ENCODE assay signal across 27 mouse cellular contexts in the genomic region with DNA sequence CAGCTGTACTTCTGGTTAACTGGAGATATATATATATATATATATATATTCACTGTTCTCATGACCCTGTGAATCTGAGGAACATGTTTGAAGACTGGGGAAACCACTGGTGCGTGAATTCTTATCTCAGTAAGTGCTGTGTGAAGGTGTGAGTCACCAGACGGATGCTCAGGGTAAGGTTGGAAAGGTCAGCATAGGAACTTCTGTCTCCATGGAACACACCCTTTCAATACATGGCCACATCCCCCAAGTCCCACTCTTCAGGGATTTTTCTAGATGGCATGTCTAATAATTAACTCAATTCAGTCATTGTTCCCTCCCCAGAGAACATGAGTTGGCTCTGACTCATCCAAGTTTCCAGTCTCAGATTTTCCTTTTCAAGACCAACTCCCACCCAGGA. TPM values are rescaled to one million over a fixed set of nuclear protein-coding genes. Genes with fewer than 3 reads are reported as not detected.
DNase-seq lines count a peak whose midpoint lies in the region; ATAC-seq and TF ChIP-seq lines count a peak whose summit lies in the region.
"Had no signal": no experiment of that assay in that cellular context is flagged by ENCODE, and none has a peak within 500 bp of the region (broad histone marks: within the 10 kb centered on the region; RNA-seq: fewer than 3 reads in every experiment).

No protein-coding gene starts in this region.

- ATAC-seq in kidney, postnatal 0 days (replicated peaks; ENCODE audit: low FRiP score, low read depth) = peak; percentile 55; the same call in 1 of the 2 replicates
- no peak for ATAC-seq in kidney, embryonic 16.5 days (ENCODE audit: low FRiP score, low TSS enrichment)
- ATAC-seq in intestine, embryonic 15.5 days = peak; percentile 88
- peak; percentile 72 for ATAC-seq in stomach, embryonic 15.5 days (ENCODE audit: insufficient read depth, low FRiP score, low read depth)
- ATAC-seq in forebrain, embryonic 13.5 days = no peak
- no peak for ATAC-seq in liver, embryonic 12.5 days
- ATAC-seq: CD4-positive, CD25-positive, alpha-beta regulatory T cell, adult 4 months; forebrain, embryonic 15.5 days; midbrain, embryonic 15.5 days had no signal

- no peaks in the 10 kb centered on the region for H3K9me3 ChIP-seq in kidney, postnatal 0 days (replicated peaks; ENCODE audit: low read length)
- no peaks in the 10 kb centered on the region for H3K9me3 ChIP-seq in kidney, embryonic 16.5 days (ENCODE audit: low read length)
- H3K9me3 ChIP-seq in intestine, embryonic 15.5 days = no peaks in the 10 kb centered on the region
- no peaks in the 10 kb centered on the region for H3K9me3 ChIP-seq in stomach, embryonic 15.5 days
- H3K9me3 ChIP-seq in forebrain, embryonic 13.5 days (replicated peaks) = no peaks in the 10 kb centered on the region
- H3K9me3 ChIP-seq in liver, embryonic 12.5 days (replicated peaks) = no peaks in the 10 kb centered on the region
- H3K9me3 ChIP-seq: forebrain, embryonic 15.5 days; heart, embryonic 12.5 days; limb, embryonic 12.5 days; lung, embryonic 15.5 days; midbrain, embryonic 10.5 days; midbrain, embryonic 15.5 days; neural tube, embryonic 15.5 days had no signal

- H3K27ac ChIP-seq in kidney, postnatal 0 days = no peak overlapping the region
- H3K27ac ChIP-seq in kidney, embryonic 16.5 days (ENCODE audit: low read length) = no peak overlapping the region
- H3K27ac ChIP-seq in intestine, embryonic 15.5 days = no peak overlapping the region
- no peak overlapping the region for H3K27ac ChIP-seq in stomach, embryonic 15.5 days
- no peak overlapping the region for H3K27ac ChIP-seq in forebrain, embryonic 13.5 days
- H3K27ac ChIP-seq in liver, embryonic 12.5 days = no peak overlapping the region
- H3K27ac ChIP-seq: forebrain, embryonic 15.5 days; hindbrain, embryonic 14.5 days; limb, embryonic 12.5 days; midbrain, embryonic 10.5 days; midbrain, embryonic 15.5 days; neural tube, embryonic 15.5 days had no signal

- no peak overlapping the region for H3K9ac ChIP-seq in kidney, postnatal 0 days (ENCODE audit: low read depth, low read length)
- no peak overlapping the region for H3K9ac ChIP-seq in kidney, embryonic 16.5 days (replicated peaks; ENCODE audit: low read length)
- H3K9ac ChIP-seq in intestine, embryonic 15.5 days = no peak overlapping the region
- no peak overlapping the region for H3K9ac ChIP-seq in stomach, embryonic 15.5 days
- H3K9ac ChIP-seq in forebrain, embryonic 13.5 days = no peak overlapping the region
- H3K9ac ChIP-seq in liver, embryonic 12.5 days = no peak overlapping the region
- H3K9ac ChIP-seq: forebrain, embryonic 15.5 days; heart, embryonic 12.5 days; hindbrain, embryonic 14.5 days; limb, embryonic 12.5 days; lung, embryonic 15.5 days; midbrain, embryonic 15.5 days; neural tube, embryonic 15.5 days had no signal

- WGBS in kidney, postnatal 0 days = 61% methylated on average over 2 of the region's 2 CpGs
- 59% methylated on average over 2 of the region's 2 CpGs for WGBS in kidney, embryonic 16.5 days
- 53% methylated on average over 2 of the region's 2 CpGs for WGBS in intestine, embryonic 15.5 days
- WGBS in stomach, embryonic 15.5 days = 51% methylated on average over 2 of the region's 2 CpGs
- 75% methylated on average over 2 of the region's 2 CpGs for WGBS in forebrain, embryonic 13.5 days
- 46% methylated on average over 2 of the region's 2 CpGs for WGBS in liver, embryonic 12.5 days (ENCODE audit: insufficient replicate concordance)

- TF ChIP-seq CTCF in kidney, postnatal 0 days (IDR thresholded peaks at IDR 0.05; ENCODE audit: low read depth) = no peak

- no peak overlapping the region for H3K4me3 ChIP-seq in kidney, postnatal 0 days (replicated peaks; ENCODE audit: low read depth, low read length)
- H3K4me3 ChIP-seq in kidney, embryonic 16.5 days (ENCODE audit: low read length) = no peak overlapping the region
- H3K4me3 ChIP-seq in intestine, embryonic 15.5 days (replicated peaks) = no peak overlapping the region
- H3K4me3 ChIP-seq in stomach, embryonic 15.5 days (replicated peaks) = no peak overlapping the region
- no peak overlapping the region for H3K4me3 ChIP-seq in forebrain, embryonic 13.5 days
- no peak overlapping the region for H3K4me3 ChIP-seq in liver, embryonic 12.5 days
- H3K4me3 ChIP-seq: forebrain, embryonic 15.5 days; heart, adult 2 months; heart, embryonic 12.5 days; limb, embryonic 12.5 days; lung, embryonic 15.5 days; midbrain, embryonic 10.5 days; midbrain, embryonic 15.5 days; neural tube, embryonic 15.5 days had no signal

- 0 out of 2 replicates have a peak, but pooled peaks cover 4% of the 10 kb centered on the region for H3K4me1 ChIP-seq in kidney, postnatal 0 days (replicated peaks; ENCODE audit: insufficient read depth, low read length)
- H3K4me1 ChIP-seq in kidney, embryonic 16.5 days (ENCODE audit: insufficient read depth, low read length) = peaks cover 15% of the 10 kb centered on the region; the same call in 1 of the 2 replicates
- H3K4me1 ChIP-seq in intestine, embryonic 15.5 days (replicated peaks) = peaks cover 18% of the 10 kb centered on the region
- no peaks in the 10 kb centered on the region for H3K4me1 ChIP-seq in stomach, embryonic 15.5 days
- H3K4me1 ChIP-seq in forebrain, embryonic 13.5 days = no peaks in the 10 kb centered on the region
- H3K4me1 ChIP-seq in liver, embryonic 12.5 days = 0 out of 2 replicates have a peak, but pooled peaks cover 4% of the 10 kb centered on the region
- H3K4me1 ChIP-seq: forebrain, embryonic 15.5 days; limb, embryonic 12.5 days; midbrain, embryonic 15.5 days; neural tube, embryonic 15.5 days had no signal

- H3K36me3 ChIP-seq in kidney, postnatal 0 days (ENCODE audit: insufficient read depth, low read length) = no peaks in the 10 kb centered on the region
- H3K36me3 ChIP-seq in kidney, embryonic 16.5 days (ENCODE audit: insufficient read depth, low read length) = no peaks in the 10 kb centered on the region
- H3K36me3 ChIP-seq in intestine, embryonic 15.5 days = no peaks in the 10 kb centered on the region
- no peaks in the 10 kb centered on the region for H3K36me3 ChIP-seq in stomach, embryonic 15.5 days
- no peaks in the 10 kb centered on the region for H3K36me3 ChIP-seq in forebrain, embryonic 13.5 days (ENCODE audit: poor library complexity, severe bottlenecking)
- H3K36me3 ChIP-seq in liver, embryonic 12.5 days = no peaks in the 10 kb centered on the region
- H3K36me3 ChIP-seq: forebrain, embryonic 15.5 days; heart, embryonic 12.5 days; limb, embryonic 12.5 days; lung, embryonic 15.5 days; midbrain, embryonic 10.5 days; midbrain, embryonic 15.5 days; neural tube, embryonic 15.5 days had no signal

- DNase-seq in kidney, postnatal 0 days (ENCODE audit: low spot score) = no peak
- no peak for DNase-seq in urinary bladder, adult 2 months (ENCODE audit: low spot score)
- DNase-seq: adrenal gland, adult 8-10 months; cerebellum, adult 8-10 months; cerebellum, postnatal 36 days; gastrocnemius, postnatal 36 days; heart, adult 2 months; kidney, adult 8-10 months; kidney, postnatal 36 days; right cerebral cortex, postnatal 14 days had no signal

- no peaks in the 10 kb centered on the region for H3K27me3 ChIP-seq in kidney, postnatal 0 days (ENCODE audit: insufficient read depth, low read length)
- H3K27me3 ChIP-seq in kidney, embryonic 16.5 days (ENCODE audit: insufficient read depth, low read length) = no peaks in the 10 kb centered on the region
- no peaks in the 10 kb centered on the region for H3K27me3 ChIP-seq in intestine, embryonic 15.5 days (replicated peaks)
- H3K27me3 ChIP-seq in stomach, embryonic 15.5 days (replicated peaks) = no peaks in the 10 kb centered on the region
- peaks cover 10% of the 10 kb centered on the region; the same call in 1 of the 2 replicates for H3K27me3 ChIP-seq in forebrain, embryonic 13.5 days
- H3K27me3 ChIP-seq in liver, embryonic 12.5 days (replicated peaks) = peaks cover 4% of the 10 kb centered on the region; the same call in 1 of the 2 replicates
- H3K27me3 ChIP-seq: forebrain, embryonic 15.5 days; heart, embryonic 12.5 days; lung, embryonic 15.5 days; midbrain, embryonic 15.5 days had no signal

- H3K4me2 ChIP-seq in kidney, postnatal 0 days (ENCODE audit: low read length) = no peak overlapping the region
- H3K4me2 ChIP-seq in kidney, embryonic 16.5 days (replicated peaks; ENCODE audit: low read depth, low read length) = no peak overlapping the region
- no peak overlapping the region for H3K4me2 ChIP-seq in intestine, embryonic 15.5 days (replicated peaks)
- no peak overlapping the region for H3K4me2 ChIP-seq in stomach, embryonic 15.5 days
- H3K4me2 ChIP-seq in forebrain, embryonic 13.5 days = no peak overlapping the region
- no peak overlapping the region for H3K4me2 ChIP-seq in liver, embryonic 12.5 days
- H3K4me2 ChIP-seq: forebrain, embryonic 15.5 days; heart, embryonic 12.5 days; hindbrain, embryonic 14.5 days; limb, embryonic 12.5 days; lung, embryonic 15.5 days; midbrain, embryonic 15.5 days; neural tube, embryonic 15.5 days had no signal

RNA-seq across cellular contexts. Expression of gene Marc2, which starts 15.3 kb away (rescaled TPM):
- polyA plus RNA-seq in kidney, postnatal 0 days (2015; fragmentation: Nextera tagmentation; extraction: Ambion mirVana) = 318 and 327 TPM in 2 replicates
- polyA plus RNA-seq in kidney, embryonic 16.5 days (2015; fragmentation: Nextera tagmentation; extraction: Ambion mirVana) = 196 and 228 TPM in 2 replicates
- polyA plus RNA-seq in intestine, embryonic 15.5 days (2015; fragmentation: Nextera tagmentation; extraction: Ambion mirVana) = 361 and 402 TPM in 2 replicates
- polyA plus RNA-seq in stomach, embryonic 15.5 days (2015; fragmentation: Nextera tagmentation; extraction: Ambion mirVana) = 256 and 262 TPM in 2 replicates
- polyA plus RNA-seq in forebrain, embryonic 13.5 days (2015; fragmentation: Nextera tagmentation; extraction: Ambion mirVana) = 100 and 103 TPM in 2 replicates
- 102 and 119 TPM in 2 replicates for polyA plus RNA-seq in urinary bladder, adult 2 months (2012; rRNA removed)
- 171 and 178 TPM in 2 replicates for polyA plus RNA-seq in liver, embryonic 12.5 days (2016; fragmentation: Nextera tagmentation; extraction: Ambion mirVana)

RNA-seq across cellular contexts. Expression of gene C130074G19Rik, which starts 21.5 kb away (rescaled TPM):
- polyA plus RNA-seq in kidney, postnatal 0 days (2015; fragmentation: Nextera tagmentation; extraction: Ambion mirVana) = 7.4 and 7.6 TPM in 2 replicates
- 3.1 and 3.9 TPM in 2 replicates for polyA plus RNA-seq in kidney, embryonic 16.5 days (2015; fragmentation: Nextera tagmentation; extraction: Ambion mirVana)
- 2.3 and 2.7 TPM in 2 replicates for polyA plus RNA-seq in intestine, embryonic 15.5 days (2015; fragmentation: Nextera tagmentation; extraction: Ambion mirVana)
- polyA plus RNA-seq in stomach, embryonic 15.5 days (2015; fragmentation: Nextera tagmentation; extraction: Ambion mirVana) = 2.0 and 2.5 TPM in 2 replicates
- polyA plus RNA-seq in forebrain, embryonic 13.5 days (2015; fragmentation: Nextera tagmentation; extraction: Ambion mirVana) = 0.89 and 1.0 TPM in 2 replicates
- polyA plus RNA-seq in urinary bladder, adult 2 months (2012; rRNA removed) = 12.2 and 22.0 TPM in 2 replicates
- polyA plus RNA-seq in liver, embryonic 12.5 days (2016; fragmentation: Nextera tagmentation; extraction: Ambion mirVana) = 1.2 and 1.3 TPM in 2 replicates
- polyA plus RNA-seq: CD4-positive, CD25-positive, alpha-beta regulatory T cell, adult 4 months had no signal

RNA-seq across cellular contexts. Expression of gene Marc1, which starts 50.4 kb away (rescaled TPM):
- 0.23 and 0.29 TPM in 2 replicates for polyA plus RNA-seq in kidney, postnatal 0 days (2015; fragmentation: Nextera tagmentation; extraction: Ambion mirVana)
- 0.26 and 0.37 TPM in 2 replicates for polyA plus RNA-seq in kidney, embryonic 16.5 days (2015; fragmentation: Nextera tagmentation; extraction: Ambion mirVana)
- 0.86 and 0.88 TPM in 2 replicates for polyA plus RNA-seq in intestine, embryonic 15.5 days (2015; fragmentation: Nextera tagmentation; extraction: Ambion mirVana)
- polyA plus RNA-seq in stomach, embryonic 15.5 days (2015; fragmentation: Nextera tagmentation; extraction: Ambion mirVana) = 0.83 and 2.0 TPM in 2 replicates
- polyA plus RNA-seq in forebrain, embryonic 13.5 days (2015; fragmentation: Nextera tagmentation; extraction: Ambion mirVana) = 0.22 TPM in 1 of 2 replicates, not detected in the other
- polyA plus RNA-seq in urinary bladder, adult 2 months (2012; rRNA removed) = 0.40 and 0.62 TPM in 2 replicates
- polyA plus RNA-seq in liver, embryonic 12.5 days (2016; fragmentation: Nextera tagmentation; extraction: Ambion mirVana) = 7.2 and 7.3 TPM in 2 replicates
- polyA plus RNA-seq: embryonic facial prominence, embryonic 11.5 days; forebrain, embryonic 15.5 days; heart, postnatal 0 days; limb, embryonic 12.5 days; midbrain, embryonic 10.5 days; midbrain, embryonic 15.5 days; testis, adult 2 months had no signal

Comparison
In these comparisons a context has a peak if more than half of its experiments do, and no peak if none do; other contexts are left out.
1. ATAC-seq: peak in kidney, postnatal 0 days (single experiment), intestine, embryonic 15.5 days (single experiment) and stomach, embryonic 15.5 days (single experiment); none in kidney, embryonic 16.5 days (single experiment), forebrain, embryonic 13.5 days (single experiment) and liver, embryonic 12.5 days (single experiment).